Mouse (Mus musculus) urinary bladder, postnatal 25 days (tissue): ENCODE results near the gene Pkd1.

Experiments used
- DNase-seq: peaks from one replicate; pipeline ENCODE4 v3.0.0; 2022; ENCODE audit warnings: low spot score

Gene Pkd1

GRCm38 (mm10) chr17:24533099-24533992 is 16.3 kb upstream of the Pkd1 start:
- peak; percentile 70 for DNase-seq

- no peak for DNase-seq
These were observed 15.4 kb upstream of the Pkd1 start, which contains the start of gene Rab26 for GRCm38 (mm10) chr17:24534160-24534718. Gene Rab26, minus strand, starts transcription at chr17:24534210.

- DNase-seq: no peak
These were observed 14.3 kb upstream of the Pkd1 start for GRCm38 (mm10) chr17:24535300-24535699.

GRCm38 (mm10) chr17:24537536-24537935 is 12.1 kb upstream of the Pkd1 start:
- DNase-seq: no peak

- peak; percentile 33 for DNase-seq
These were observed 10.7 kb upstream of the Pkd1 start for GRCm38 (mm10) chr17:24538950-24539349.

- DNase-seq: no peak
These were observed 9.3 kb upstream of the Pkd1 start for GRCm38 (mm10) chr17:24540375-24540774.

GRCm38 (mm10) chr17:24544613-24545012 is 5.0 kb upstream of the Pkd1 start:
- DNase-seq: no peak

GRCm38 (mm10) chr17:24545247-24545646 is 4.4 kb upstream of the Pkd1 start:
- no peak for DNase-seq

- DNase-seq: no peak
These were observed 3.4 kb upstream of the Pkd1 start for GRCm38 (mm10) chr17:24546234-24546633.

- DNase-seq: no peak
These were observed 1.2 kb upstream of the Pkd1 start for GRCm38 (mm10) chr17:24548435-24548834.

GRCm38 (mm10) chr17:24548921-24549617 is 565 bp upstream of the Pkd1 start:
- DNase-seq: peak; percentile 59

- DNase-seq: peak; percentile 73
These were observed 899 bp downstream of the Pkd1 start for GRCm38 (mm10) chr17:24550416-24551049.

- DNase-seq: no peak
These were observed 1.4 kb downstream of the Pkd1 start for GRCm38 (mm10) chr17:24551050-24551444.

- peak; percentile 19 for DNase-seq
These were observed 7.5 kb downstream of the Pkd1 start for GRCm38 (mm10) chr17:24557091-24557490.

GRCm38 (mm10) chr17:24558600-24559099 is 9.0 kb downstream of the Pkd1 start:
- no peak for DNase-seq

GRCm38 (mm10) chr17:24559146-24559545 is 9.5 kb downstream of the Pkd1 start:
- DNase-seq: no peak

- DNase-seq: no peak
These were observed 10.8 kb downstream of the Pkd1 start for GRCm38 (mm10) chr17:24560301-24561028.

- DNase-seq: no peak
These were observed 12.0 kb downstream of the Pkd1 start for GRCm38 (mm10) chr17:24561592-24561991.

- no peak for DNase-seq
These were observed 14.0 kb downstream of the Pkd1 start for GRCm38 (mm10) chr17:24563638-24564037.

GRCm38 (mm10) chr17:24564422-24564821 is 14.8 kb downstream of the Pkd1 start:
- DNase-seq: no peak

- DNase-seq: no peak
These were observed 15.5 kb downstream of the Pkd1 start for GRCm38 (mm10) chr17:24565092-24565491.
